Comparison of ENCODE assay signal across 8 mouse cellular contexts in the genomic region with DNA sequence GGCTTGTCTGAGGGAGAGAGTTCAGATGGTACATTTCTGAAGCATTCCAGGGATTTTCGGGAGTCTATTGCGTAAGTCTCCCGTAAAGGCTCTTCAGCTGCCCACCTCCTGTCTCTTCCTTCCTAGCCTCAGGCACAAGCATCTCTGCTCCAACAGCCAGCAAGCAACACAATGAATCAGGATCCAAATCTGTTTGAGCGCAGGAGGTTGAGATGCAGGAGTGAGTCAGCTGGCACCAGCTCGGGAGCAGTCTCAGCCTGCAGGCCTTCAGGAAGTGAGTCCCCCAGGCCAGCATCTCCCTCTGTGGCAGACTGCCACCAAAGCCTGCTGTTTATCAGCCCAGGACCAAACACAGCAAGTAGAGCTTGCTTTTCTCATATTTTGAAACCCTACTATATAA. TPM values are rescaled to one million over a fixed set of nuclear protein-coding genes. Genes with fewer than 3 reads are reported as not detected.
DNase-seq lines count a peak whose midpoint lies in the region; ATAC-seq and TF ChIP-seq lines count a peak whose summit lies in the region.

No protein-coding gene starts in this region.

- WGBS in heart, embryonic 15.5 days, result 36% methylated on average over 5 of the region's 5 CpGs
- WGBS in stomach, postnatal 0 days, result 29% methylated on average over 5 of the region's 5 CpGs
- 86% methylated on average over 5 of the region's 5 CpGs for whole genome bisulfite sequencing in midbrain, embryonic 11.5 days

- peaks cover 5% of the 10 kb centered on the region for H3K36me3 ChIP-seq in heart, embryonic 15.5 days
- H3K36me3 ChIP-seq in stomach, postnatal 0 days (ENCODE audit: control insufficient read depth, insufficient read depth, low read length), result no peaks in the 10 kb centered on the region
- no peaks in the 10 kb centered on the region for H3K36me3 ChIP-seq in midbrain, embryonic 11.5 days (ENCODE audit: control insufficient read depth, insufficient read depth, low read length)

- peak overlapping the region; percentile 78 for H3K27ac ChIP-seq in embryonic fibroblast, embryonic 13.5 days (ENCODE audit: insufficient read depth, low read length)
- peak overlapping the region; percentile 63 for H3K27ac ChIP-seq in heart, embryonic 15.5 days
- peak overlapping the region; percentile 56 for H3K27ac ChIP-seq in stomach, postnatal 0 days (replicated peaks)
- no peak overlapping the region for H3K27ac ChIP-seq in midbrain, embryonic 11.5 days (ENCODE audit: low read depth, low read length)

- no peaks in the 10 kb centered on the region for H3K9me3 ChIP-seq in heart, embryonic 15.5 days (replicated peaks)
- no peaks in the 10 kb centered on the region for H3K9me3 ChIP-seq in stomach, postnatal 0 days (ENCODE audit: control insufficient read depth, low read length)
- H3K9me3 ChIP-seq in midbrain, embryonic 11.5 days (ENCODE audit: control insufficient read depth, low read length), result no peaks in the 10 kb centered on the region

- in situ Hi-C loops in Patski (cut with MboI; ENCODE audit: low pct_unique_long_range_greater_than_20kb), result no loop called here

- CTCF ChIA-PET in Patski (lab: Charles Lee), result interaction anchor here (0.6 to 2.3 kb wide), 7 partner anchors 10 to 1221 kb away, joined by 3 to 8 read pairs (median 3); no protein-coding TSS in a partner anchor

- no peak overlapping the region for H3K4me3 ChIP-seq in embryonic fibroblast, embryonic 13.5 days (ENCODE audit: insufficient read depth, low read length)
- H3K4me3 ChIP-seq in heart, embryonic 15.5 days, result no peak overlapping the region
- H3K4me3 ChIP-seq in stomach, postnatal 0 days (ENCODE audit: low read depth, low read length), result no peak overlapping the region
- no peak overlapping the region for H3K4me3 ChIP-seq in midbrain, embryonic 11.5 days (ENCODE audit: low read depth, low read length)

- no peak for TF ChIP-seq POLR2A in embryonic fibroblast, embryonic 13.5 days (IDR thresholded peaks at IDR 0.05; ENCODE audit: low read depth, low read length)

- TF ChIP-seq EP300 in stomach, postnatal 0 days (optimal IDR thresholded peaks at IDR 0.05), result no peak

- no peaks in the 10 kb centered on the region for H3K27me3 ChIP-seq in Patski
- H3K27me3 ChIP-seq in heart, embryonic 15.5 days, result no peaks in the 10 kb centered on the region
- H3K27me3 ChIP-seq in stomach, postnatal 0 days (ENCODE audit: control insufficient read depth, insufficient read depth, low read length), result no peaks in the 10 kb centered on the region
- no peaks in the 10 kb centered on the region for H3K27me3 ChIP-seq in midbrain, embryonic 11.5 days (ENCODE audit: control insufficient read depth, insufficient read depth, low read length)

- peaks cover 22% of the 10 kb centered on the region for H3K4me1 ChIP-seq in embryonic fibroblast, embryonic 13.5 days (ENCODE audit: control insufficient read depth, insufficient read depth, low read length)
- peaks cover 24% of the 10 kb centered on the region for H3K4me1 ChIP-seq in heart, embryonic 15.5 days (replicated peaks)
- H3K4me1 ChIP-seq in stomach, postnatal 0 days (replicated peaks; ENCODE audit: control insufficient read depth, insufficient read depth), result no peaks in the 10 kb centered on the region
- H3K4me1 ChIP-seq in midbrain, embryonic 11.5 days (ENCODE audit: control insufficient read depth, insufficient read depth, low read length), result no peaks in the 10 kb centered on the region

- TF ChIP-seq CTCF in Patski (IDR thresholded peaks at IDR 0.05), result no peak
- TF ChIP-seq CTCF in embryonic fibroblast, embryonic 13.5 days (IDR thresholded peaks at IDR 0.05; ENCODE audit: borderline replicate concordance, insufficient read depth, low read length), result no peak
- TF ChIP-seq CTCF in stomach, postnatal 0 days (IDR thresholded peaks at IDR 0.05; ENCODE audit: low read depth), result no peak

- H3K9ac ChIP-seq in heart, embryonic 15.5 days, result peak overlapping the region; percentile 26; the same call in 1 of the 2 replicates
- H3K9ac ChIP-seq in stomach, postnatal 0 days (ENCODE audit: low read length), result no peak overlapping the region
- no peak overlapping the region for H3K9ac ChIP-seq in midbrain, embryonic 11.5 days (ENCODE audit: low read length)

- peak; percentile 90 for ATAC-seq in Patski
- peak; percentile 69 for ATAC-seq in heart, embryonic 15.5 days (replicated peaks; ENCODE audit: insufficient number of reproducible peaks, insufficient read depth, low FRiP score, low read depth)
- ATAC-seq in stomach, postnatal 0 days (ENCODE audit: low FRiP score, low TSS enrichment), result peak; percentile 80
- no peak for ATAC-seq in inflammation-experienced regulatory T-cells, adult 6 months
- ATAC-seq in midbrain, embryonic 11.5 days (ENCODE audit: low FRiP score), result no peak

- H3K4me2 ChIP-seq in heart, embryonic 15.5 days, result no peak overlapping the region
- H3K4me2 ChIP-seq in stomach, postnatal 0 days (replicated peaks; ENCODE audit: low read depth), result no peak overlapping the region
- no peak overlapping the region for H3K4me2 ChIP-seq in midbrain, embryonic 11.5 days

- DNase-seq in 3T3-L1 (ENCODE audit: low read depth, low spot score) (peak; percentile 99), Patski (ENCODE audit: low read depth, low spot score) (no peak)
- peak; percentile 76 to 86 for DNase-seq in left cerebral cortex, postnatal 14 days (ENCODE audit: low spot score in 2 of 2)
- peak; percentile 35 for DNase-seq in stomach, postnatal 0 days (ENCODE audit: low spot score)
- DNase-seq in midbrain, embryonic 11.5 days (ENCODE audit: low spot score, missing footprints), result no peak

- POLR2A ChIA-PET in Patski (lab: Charles Lee), result interaction anchor here (0.6 to 1.2 kb wide), 2 partner anchors 23 to 26 kb away, joined by 3 to 9 read pairs; no protein-coding TSS in a partner anchor

- intact Hi-C loops in left cerebral cortex, postnatal 14 days (cut with DNase I), result loop anchor here (1.0 kb wide), 1 partner anchor 22 kb away; no protein-coding TSS in a partner anchor

RNA-seq across cellular contexts. Expression of a gene that starts 15.6 kb away (rescaled TPM):
- 440 TPM for polyA plus RNA-seq in Patski (2021)
- 281 and 285 TPM in 2 replicates for polyA plus RNA-seq in embryonic fibroblast, embryonic 13.5 days (2011; ENCODE audit: insufficient read length, low read depth, missing spikeins)
- 1,028 and 1,424 TPM in 2 replicates for polyA plus RNA-seq in heart, embryonic 15.5 days (2015; fragmentation: Nextera tagmentation; extraction: Ambion mirVana)
- total RNA-seq in left cerebral cortex, postnatal 14 days (2021), result 100 to 1,000 TPM; 372 to 384 TPM
- polyA plus RNA-seq in stomach, postnatal 0 days (2015; fragmentation: Nextera tagmentation; extraction: Ambion mirVana), result 1,024 and 1,071 TPM in 2 replicates
- 100 to 1,000 TPM; 468 to 593 (median 553) TPM for polyA plus RNA-seq in inflammation-experienced regulatory T-cells, adult 6 months (2017; shearing (Covaris generic))
- 574 and 619 TPM in 2 replicates for polyA plus RNA-seq in midbrain, embryonic 11.5 days (2014; fragmentation: Nextera tagmentation; extraction: Ambion mirVana)

RNA-seq across cellular contexts. Expression of a gene that starts 23.9 kb away (rescaled TPM):
- polyA plus RNA-seq in Patski (2021), result 22.2 TPM
- 29.0 and 32.1 TPM in 2 replicates for polyA plus RNA-seq in embryonic fibroblast, embryonic 13.5 days (2011; ENCODE audit: insufficient read length, low read depth, missing spikeins)
- 9.3 and 10.1 TPM in 2 replicates for polyA plus RNA-seq in heart, embryonic 15.5 days (2015; fragmentation: Nextera tagmentation; extraction: Ambion mirVana)
- 10 to 100 TPM; 44.2 to 54.4 TPM for total RNA-seq in left cerebral cortex, postnatal 14 days (2021)
- 3.9 and 4.3 TPM in 2 replicates for polyA plus RNA-seq in stomach, postnatal 0 days (2015; fragmentation: Nextera tagmentation; extraction: Ambion mirVana)
- polyA plus RNA-seq in inflammation-experienced regulatory T-cells, adult 6 months (2017; shearing (Covaris generic)), result 10 to 100 TPM; 17.8 to 38.5 (median 32.9) TPM
- 14.0 and 19.4 TPM in 2 replicates for polyA plus RNA-seq in midbrain, embryonic 11.5 days (2014; fragmentation: Nextera tagmentation; extraction: Ambion mirVana)

Comparison
In these comparisons a context has a peak if more than half of its experiments do, and no peak if none do; other contexts are left out.
1. DNase-seq: peak in 3T3-L1 (single experiment), left cerebral cortex, postnatal 14 days (2 of 2) and stomach, postnatal 0 days (single experiment); none in Patski (single experiment) and midbrain, embryonic 11.5 days (single experiment).
2. ATAC-seq: peak in Patski (single experiment), heart, embryonic 15.5 days (single experiment) and stomach, postnatal 0 days (single experiment); none in inflammation-experienced regulatory T-cells, adult 6 months (single experiment) and midbrain, embryonic 11.5 days (single experiment).